Mouse (Mus musculus) olfactory bulb, adult 2 months (tissue): ENCODE data around the gene Syk. TPM values are rescaled to one million over a fixed set of nuclear protein-coding genes. Genes with fewer than 3 reads are reported as not detected.

Experiments used
- H3K27ac ChIP-seq: fragments of 200-500 bp; 2 replicates; pipeline ENCODE4 v1.5.1; 2012; ENCODE audit warnings: low read depth, low read length; ENCODE audit not compliant: insufficient read depth
- H3K4me1 ChIP-seq: fragments of 200-500 bp; 2 replicates; pipeline ENCODE4 v1.6.1; 2012; ENCODE audit warnings: low read length; ENCODE audit not compliant: control insufficient read depth, insufficient read depth
- H3K4me3 ChIP-seq: fragments of 200-500 bp; 2 replicates; pipeline ENCODE4 v1.5.1; 2012; ENCODE audit warnings: mild to moderate bottlenecking, low read depth, low read length, moderate library complexity; ENCODE audit not compliant: insufficient read depth
- CTCF ChIP-seq: fragments of 200-500 bp; IDR thresholded peaks from 2 replicates; pipeline ENCODE4 v1.5.1; 2012; ENCODE audit warnings: low read depth, mild to moderate bottlenecking, low read length, moderate library complexity; ENCODE audit not compliant: insufficient read depth
- POLR2A ChIP-seq: fragments of 200-500 bp; IDR thresholded peaks from 2 replicates; pipeline ENCODE4 v1.6.1; 2012; ENCODE audit warnings: mild to moderate bottlenecking, low read depth, low read length, moderate library complexity; ENCODE audit not compliant: insufficient read depth
- WGBS: fragments of 180-500 bp; shearing (Covaris S2); methylation state at CpG from one replicate; pipeline ENCODE4 v1.1.7; 2018; 5-methylcytosine and 5-hydroxymethylcytosine counted together
- polyA plus RNA-seq: library from polyadenylated mRNA; stranded (reverse); fragments of >200 nt; gene quantifications from 2 replicates; pipeline ENCODE4 v1.2.4, GENCODE M21; 2012; ENCODE audit warnings: low replicate concordance; ENCODE audit not compliant: missing spikeins, insufficient read depth, insufficient read length

The Syk gene
- polyA plus RNA-seq, 1 experiment, result not detected

DNA sequence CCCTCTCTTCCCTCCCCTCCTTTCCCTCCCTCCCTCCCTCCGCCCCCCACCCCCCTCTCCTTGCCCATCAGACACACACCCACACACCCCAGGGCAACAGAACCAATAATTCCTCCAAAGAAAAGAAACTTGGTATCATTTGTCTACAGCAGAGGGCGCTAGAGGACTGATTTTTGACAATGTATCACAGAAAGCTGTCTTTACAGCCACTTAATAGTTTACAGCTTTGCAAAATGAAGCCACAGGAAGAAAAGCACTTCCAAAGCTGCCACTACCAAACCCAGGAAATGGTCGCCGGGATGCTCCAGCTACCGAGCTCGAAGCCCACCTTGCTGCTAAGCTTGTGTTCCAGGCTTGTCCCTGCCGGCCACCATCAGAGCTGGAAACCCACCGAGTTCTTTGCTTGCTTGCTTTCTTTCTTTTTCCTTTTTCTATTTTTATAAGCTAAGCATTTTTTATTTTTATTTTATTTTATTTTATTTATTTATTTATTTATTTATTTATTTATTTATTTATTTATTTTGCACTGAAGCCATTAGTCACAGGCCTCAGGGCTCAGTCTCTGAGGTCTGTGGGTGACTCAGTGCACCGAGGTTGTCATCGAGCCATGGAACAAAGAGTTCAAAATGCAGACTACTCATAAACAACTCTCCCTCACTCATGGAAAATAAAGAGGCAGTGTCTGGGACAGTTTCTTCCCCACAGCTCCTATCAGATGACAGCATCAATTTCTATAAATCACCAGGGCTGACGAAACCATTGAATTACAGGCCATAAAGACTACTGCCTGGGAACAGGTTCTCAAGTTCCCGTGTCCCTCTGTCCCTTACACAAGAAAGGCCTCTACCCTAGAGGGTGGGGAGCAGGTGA, 68.6 kb downstream of the Syk start:
- TF ChIP-seq POLR2A, result no peak
- no peak for TF ChIP-seq CTCF
- H3K4me3 ChIP-seq, result no peak overlapping the region

DNA sequence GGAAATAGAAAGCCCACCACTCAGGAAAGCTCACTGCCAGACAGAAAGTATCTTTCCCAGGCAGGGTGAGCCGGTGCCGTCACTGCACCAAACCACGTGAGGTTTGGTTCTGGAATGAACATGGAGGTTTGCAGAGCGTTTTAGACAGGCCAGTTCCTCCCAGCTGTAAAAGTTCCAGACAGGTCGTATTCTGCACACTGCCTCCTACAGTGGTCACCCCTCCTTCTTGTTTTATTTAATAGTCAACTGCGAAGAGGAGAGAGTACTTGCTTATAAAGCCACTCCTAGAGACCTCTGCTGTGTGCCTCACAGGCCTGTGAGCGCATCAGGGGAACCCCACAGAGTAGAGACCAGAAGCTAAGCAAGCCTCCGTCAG, 69.3 kb downstream of the Syk start:
- WGBS, result 94% methylated on average over 8 of the region's 8 CpGs
- H3K4me3 ChIP-seq, result no peak overlapping the region
- TF ChIP-seq CTCF (no peak), POLR2A (no peak)
- peaks cover 5% of the 10 kb centered on the region; the same call in 1 of the 2 replicates for H3K4me1 ChIP-seq
- H3K27ac ChIP-seq, result no peak overlapping the region

More for the DNA sequence above, 68.6 kb downstream of the Syk start:
- WGBS, result 47% methylated on average over 11 of the region's 12 CpGs
- H3K4me1 ChIP-seq, result peaks cover 5% of the 10 kb centered on the region; the same call in 1 of the 2 replicates
- H3K27ac ChIP-seq, result no peak overlapping the region

DNA sequence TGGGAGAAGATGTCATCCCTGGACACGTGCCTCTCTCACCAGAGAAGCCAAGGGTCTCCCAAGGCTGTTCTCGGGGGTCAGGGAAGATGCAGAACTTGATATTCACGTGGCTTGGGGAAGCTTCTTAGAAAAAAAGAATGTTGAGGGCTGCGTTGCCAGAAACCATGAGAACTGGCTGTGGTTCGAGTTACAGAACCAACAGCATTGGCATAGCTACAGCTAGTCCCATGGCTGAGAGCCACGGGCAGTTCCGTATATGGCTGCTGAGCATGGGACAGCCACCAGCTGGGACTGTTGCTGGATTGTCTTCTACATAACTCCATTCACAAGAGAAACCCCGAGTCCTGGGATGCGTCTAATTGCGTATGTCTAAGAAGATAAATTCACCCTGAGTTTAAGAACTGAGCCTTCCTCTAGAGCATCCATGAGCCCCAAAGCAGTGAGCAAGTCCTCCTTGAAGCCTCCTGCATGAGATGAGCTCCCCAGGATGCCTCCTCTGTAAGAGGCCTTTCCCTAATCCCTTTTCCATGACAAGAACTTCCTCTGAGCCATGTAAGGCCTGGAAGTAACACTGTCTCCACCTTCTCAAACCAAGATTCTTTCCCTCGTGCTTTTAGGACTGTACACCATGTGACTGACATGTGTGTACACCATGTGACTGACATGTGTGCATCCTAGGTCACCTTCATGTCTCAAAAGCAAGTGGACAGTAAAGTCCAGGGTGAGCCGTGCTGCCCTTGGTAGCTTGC, 71.3 kb downstream of the Syk start:
- H3K27ac ChIP-seq, result no peak overlapping the region
- H3K4me1 ChIP-seq, result peaks cover 5% of the 10 kb centered on the region; the same call in 1 of the 2 replicates
- TF ChIP-seq POLR2A, result no peak
- TF ChIP-seq CTCF, result no peak
- no peak overlapping the region for H3K4me3 ChIP-seq
- WGBS, result 75% methylated on average over 12 of the region's 12 CpGs

DNA sequence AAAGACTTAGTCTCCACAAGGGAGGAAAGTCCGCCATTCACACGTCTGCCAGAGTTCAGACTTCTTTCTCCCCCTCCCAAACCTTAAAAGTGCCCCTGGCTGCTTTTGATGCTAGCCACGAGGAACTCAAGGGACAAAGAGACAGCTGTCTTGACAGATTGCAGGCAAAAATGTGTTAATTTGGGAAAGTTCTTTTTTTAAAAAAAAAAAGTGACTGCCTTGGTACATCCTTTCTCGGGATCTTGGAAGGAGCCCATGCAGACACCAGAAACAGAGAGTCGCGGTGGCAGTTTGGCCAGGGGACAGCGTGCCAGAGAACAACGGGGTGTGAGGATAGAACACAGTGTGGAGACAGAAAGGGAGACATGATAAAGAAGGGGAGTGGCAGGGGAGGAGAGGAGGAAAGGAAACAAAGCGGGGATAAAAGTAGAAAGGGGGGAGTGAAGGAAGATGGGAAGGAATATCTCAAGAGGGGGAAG, 71.9 kb downstream of the Syk start:
- Histone ChIP-seq H3K27ac (no peak overlapping the region), H3K4me3 (no peak overlapping the region), H3K4me1 (peaks cover 5% of the 10 kb centered on the region; the same call in 1 of the 2 replicates)
- 33% methylated on average over 9 of the region's 9 CpGs for WGBS
- TF ChIP-seq POLR2A, result no peak
- no peak for TF ChIP-seq CTCF

DNA sequence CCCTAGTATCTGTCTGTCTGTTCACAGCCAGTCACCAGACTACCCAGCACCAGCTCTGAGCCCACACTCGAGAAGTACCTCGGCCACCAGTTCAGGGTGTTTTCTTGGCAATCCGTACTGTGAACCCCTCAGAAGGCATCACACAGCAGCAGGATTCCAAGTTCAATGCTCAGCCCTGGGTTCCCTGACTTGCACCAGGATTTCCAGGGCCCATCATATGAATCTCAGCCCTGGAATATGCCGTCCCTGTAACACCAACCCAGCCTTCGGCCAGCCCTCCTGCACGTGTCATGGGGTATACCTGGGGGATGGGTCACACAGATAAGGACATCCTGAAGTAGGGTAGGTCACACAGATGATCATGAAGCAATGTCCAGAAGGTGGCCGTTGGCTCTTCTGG, 75.0 kb downstream of the Syk start:
- TF ChIP-seq POLR2A (no peak), CTCF (no peak)
- Histone ChIP-seq H3K4me1 (0 out of 2 replicates have a peak, but pooled peaks cover 3% of the 10 kb centered on the region), H3K4me3 (no peak overlapping the region), H3K27ac (no peak overlapping the region)
- WGBS, result 92% methylated on average over 7 of the region's 7 CpGs

DNA sequence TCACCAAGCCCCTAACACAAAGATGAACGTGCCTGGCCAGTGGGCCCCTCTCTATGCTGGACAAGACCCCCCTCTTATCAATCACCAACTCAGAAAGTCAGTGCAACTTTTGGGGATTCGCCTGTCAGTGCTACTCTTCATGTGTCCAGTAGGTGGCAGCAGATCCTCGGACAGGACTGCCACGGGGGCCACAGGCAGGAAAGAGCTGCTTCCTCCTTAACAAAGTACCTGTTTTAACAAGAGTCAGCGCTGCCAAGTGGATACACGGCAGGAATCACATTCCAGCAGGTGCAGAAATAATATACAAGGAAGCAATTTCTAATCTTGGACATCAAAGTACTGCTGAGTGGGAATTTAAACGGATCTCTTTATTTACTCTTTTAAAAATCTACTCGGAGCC, 75.5 kb downstream of the Syk start:
- WGBS, result 10% methylated on average over 8 of the region's 8 CpGs
- Histone ChIP-seq H3K4me3 (no peak overlapping the region), H3K4me1 (0 out of 2 replicates have a peak, but pooled peaks cover 3% of the 10 kb centered on the region), H3K27ac (no peak overlapping the region)
- TF ChIP-seq POLR2A, result no peak
- TF ChIP-seq CTCF, result peak; percentile 92

DNA sequence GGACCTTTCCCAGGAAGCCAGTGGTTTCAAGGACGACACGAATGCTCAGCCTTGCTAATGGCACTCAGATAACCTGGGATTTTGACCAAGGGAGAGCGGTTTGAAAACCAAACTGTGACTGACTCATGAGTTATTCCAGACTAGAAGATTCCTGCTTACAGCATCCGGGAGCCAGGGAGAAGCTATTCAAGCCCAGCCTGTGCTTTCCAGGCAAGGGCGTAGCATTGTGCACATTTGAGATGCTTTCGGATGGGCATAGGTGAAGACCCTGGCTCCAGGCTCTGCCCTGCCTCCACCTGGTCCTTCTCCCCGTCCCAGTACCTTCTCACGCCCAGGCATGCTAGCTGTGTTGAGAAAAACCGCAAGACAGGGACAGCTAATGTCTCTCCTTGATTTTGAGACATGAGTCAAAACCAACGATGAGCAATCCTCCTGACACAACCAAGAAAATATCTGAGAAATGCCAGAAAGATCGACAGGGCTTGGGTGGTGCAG, 76.2 kb downstream of the Syk start:
- H3K27ac ChIP-seq, result no peak overlapping the region
- no peak overlapping the region for H3K4me3 ChIP-seq
- 0 out of 2 replicates have a peak, but pooled peaks cover 3% of the 10 kb centered on the region for H3K4me1 ChIP-seq
- no peak for TF ChIP-seq POLR2A
- TF ChIP-seq CTCF, result no peak
- WGBS, result 89% methylated on average over 11 of the region's 11 CpGs

DNA sequence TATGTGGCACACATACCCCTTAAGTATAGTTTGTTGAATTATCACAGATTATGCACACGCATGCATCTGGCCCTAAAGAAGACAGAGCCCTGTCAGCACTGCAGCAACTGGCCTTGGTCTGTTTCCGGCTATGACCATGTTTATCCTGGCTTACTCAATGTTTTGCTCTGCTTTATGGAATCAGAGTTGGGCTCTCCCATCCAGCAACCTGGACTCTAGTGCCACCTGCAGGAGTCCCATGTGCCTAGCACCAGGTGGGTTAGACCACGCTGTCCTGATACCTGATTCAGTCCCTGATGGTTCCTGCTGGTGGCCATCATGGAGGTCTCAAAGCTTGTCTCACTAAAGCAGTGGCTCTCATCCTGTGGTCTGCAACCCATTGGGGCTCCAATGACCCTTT, 86.9 kb downstream of the Syk start:
- TF ChIP-seq POLR2A (no peak), CTCF (no peak)
- no peak overlapping the region for H3K27ac ChIP-seq
- H3K4me3 ChIP-seq, result no peak overlapping the region
- no peaks in the 10 kb centered on the region for H3K4me1 ChIP-seq
- 64% methylated on average over 3 of the region's 3 CpGs for WGBS
